Mouse (Mus musculus): ENCODE measurements around the gene Lrp5. TPM values are rescaled to one million over a fixed set of nuclear protein-coding genes. Genes with fewer than 3 reads are reported as not detected.
A peak's percentile ranks its signal among the peaks of the same experiment; 100 is the strongest.

Lrp5 gene
- polyA plus RNA-seq, 1 experiment: 10.7 TPM

GRCm38 (mm10) chr19:3709013-3709787, 22.8 kb upstream of the Lrp5 start:
- no peak for DNase-seq (ENCODE audit: low read depth)
- no peak for TF ChIP-seq CTCF (IDR thresholded peaks at IDR 0.05; ENCODE audit: borderline replicate concordance, extremely low read depth, insufficient read depth, insufficient read length)
- no peak for TF ChIP-seq POLR2A (IDR thresholded peaks at IDR 0.05; ENCODE audit: borderline replicate concordance, extremely low read depth, insufficient read depth, insufficient read length, poor library complexity, severe bottlenecking)

- DNase-seq (ENCODE audit: low read depth): peak; percentile 99
- no peak for TF ChIP-seq CTCF (IDR thresholded peaks at IDR 0.05; ENCODE audit: borderline replicate concordance, extremely low read depth, insufficient read depth, insufficient read length)
- peak; percentile 59; the same call in 1 of the 2 replicates for TF ChIP-seq POLR2A (IDR thresholded peaks at IDR 0.05; ENCODE audit: borderline replicate concordance, extremely low read depth, insufficient read depth, insufficient read length, poor library complexity, severe bottlenecking)
These were observed 22.0 kb upstream of the Lrp5 start, which contains the start of gene 1810055G02Rik for GRCm38 (mm10) chr19:3708078-3709012. Gene 1810055G02Rik (plus strand): TSS chr19:3708293.

- no peak for DNase-seq (ENCODE audit: low read depth)
- no peak for TF ChIP-seq CTCF (IDR thresholded peaks at IDR 0.05; ENCODE audit: borderline replicate concordance, extremely low read depth, insufficient read depth, insufficient read length)
- TF ChIP-seq POLR2A (IDR thresholded peaks at IDR 0.05; ENCODE audit: borderline replicate concordance, extremely low read depth, insufficient read depth, insufficient read length, poor library complexity, severe bottlenecking): no peak
These were observed 21.2 kb upstream of the Lrp5 start for GRCm38 (mm10) chr19:3707553-3707952.

- peak; percentile 25 for DNase-seq (ENCODE audit: low read depth)
- TF ChIP-seq POLR2A (IDR thresholded peaks at IDR 0.05; ENCODE audit: borderline replicate concordance, extremely low read depth, insufficient read depth, insufficient read length, poor library complexity, severe bottlenecking): no peak
- no peak for TF ChIP-seq CTCF (IDR thresholded peaks at IDR 0.05; ENCODE audit: borderline replicate concordance, extremely low read depth, insufficient read depth, insufficient read length)
These were observed 19.9 kb upstream of the Lrp5 start for GRCm38 (mm10) chr19:3706258-3706657.

- no peak for TF ChIP-seq POLR2A (IDR thresholded peaks at IDR 0.05; ENCODE audit: borderline replicate concordance, extremely low read depth, insufficient read depth, insufficient read length, poor library complexity, severe bottlenecking)
- no peak for TF ChIP-seq CTCF (IDR thresholded peaks at IDR 0.05; ENCODE audit: borderline replicate concordance, extremely low read depth, insufficient read depth, insufficient read length)
These were observed 16.1 kb upstream of the Lrp5 start for GRCm38 (mm10) chr19:3702460-3702859.

GRCm38 (mm10) chr19:3699508-3700438, 13.4 kb upstream of the Lrp5 start:
- peak; percentile 83 for DNase-seq (ENCODE audit: low read depth)
- no peak for TF ChIP-seq POLR2A (IDR thresholded peaks at IDR 0.05; ENCODE audit: borderline replicate concordance, extremely low read depth, insufficient read depth, insufficient read length, poor library complexity, severe bottlenecking)
- TF ChIP-seq CTCF (IDR thresholded peaks at IDR 0.05; ENCODE audit: borderline replicate concordance, extremely low read depth, insufficient read depth, insufficient read length): peak; percentile 90

More at GRCm38 (mm10) chr19:3702460-3702859, 16.1 kb upstream of the Lrp5 start:
- no peak for DNase-seq (ENCODE audit: low read depth)

- DNase-seq (ENCODE audit: low read depth): no peak
- no peak for TF ChIP-seq POLR2A (IDR thresholded peaks at IDR 0.05; ENCODE audit: borderline replicate concordance, extremely low read depth, insufficient read depth, insufficient read length, poor library complexity, severe bottlenecking)
- no peak for TF ChIP-seq CTCF (IDR thresholded peaks at IDR 0.05; ENCODE audit: borderline replicate concordance, extremely low read depth, insufficient read depth, insufficient read length)
These were observed 11.7 kb upstream of the Lrp5 start for GRCm38 (mm10) chr19:3698035-3698434.

- TF ChIP-seq CTCF (IDR thresholded peaks at IDR 0.05; ENCODE audit: borderline replicate concordance, extremely low read depth, insufficient read depth, insufficient read length) (no peak), POLR2A (IDR thresholded peaks at IDR 0.05; ENCODE audit: borderline replicate concordance, extremely low read depth, insufficient read depth, insufficient read length, poor library complexity, severe bottlenecking) (no peak)
- DNase-seq (ENCODE audit: low read depth): no peak
These were observed 9.6 kb upstream of the Lrp5 start for GRCm38 (mm10) chr19:3695976-3696375.

- no peak for TF ChIP-seq POLR2A (IDR thresholded peaks at IDR 0.05; ENCODE audit: borderline replicate concordance, extremely low read depth, insufficient read depth, insufficient read length, poor library complexity, severe bottlenecking)
- no peak for TF ChIP-seq CTCF (IDR thresholded peaks at IDR 0.05; ENCODE audit: borderline replicate concordance, extremely low read depth, insufficient read depth, insufficient read length)
- DNase-seq (ENCODE audit: low read depth): no peak
These were observed 9.1 kb upstream of the Lrp5 start for GRCm38 (mm10) chr19:3695471-3695870.

- TF ChIP-seq POLR2A (IDR thresholded peaks at IDR 0.05; ENCODE audit: borderline replicate concordance, extremely low read depth, insufficient read depth, insufficient read length, poor library complexity, severe bottlenecking) (no peak), CTCF (IDR thresholded peaks at IDR 0.05; ENCODE audit: borderline replicate concordance, extremely low read depth, insufficient read depth, insufficient read length) (no peak)
- DNase-seq (ENCODE audit: low read depth): no peak
These were observed 8.6 kb upstream of the Lrp5 start for GRCm38 (mm10) chr19:3695006-3695405.

Data from brain, embryonic 14.5 days (tissue).